Mouse (Mus musculus): ENCODE measurements at regions not wholly inside any gene's neighbourhood (a gene's known extent, or its start where the extent isn't known, plus 50 kb on each side); places are given as distances from the start of the nearest gene placed in this dataset.
"Not testable (repeated sequence)": the region's sequence is repeated elsewhere in the genome, so short reads cannot be mapped to it uniquely, and the experiment has no call there.

- no peak for DNase-seq (ENCODE audit: low spot score in 2 of 2)
Observed at GRCm38 (mm10) chr6:140816359-140816758, 87.3 kb downstream of the Gm11077 start.

- DNase-seq (ENCODE audit: low spot score in 2 of 2), result no peak
Observed at GRCm38 (mm10) chr6:140816831-140817230, 87.7 kb downstream of the Gm11077 start.

GRCm38 (mm10) chr6:140819451-140819878 is 90.4 kb downstream of the Gm11077 start:
- no peak for DNase-seq (ENCODE audit: low spot score in 2 of 2)

- DNase-seq (ENCODE audit: low spot score in 2 of 2), result no peak
Observed at GRCm38 (mm10) chr6:140826522-140826921, 97.4 kb downstream of the Gm11077 start.

- no peak for DNase-seq (ENCODE audit: low spot score in 2 of 2)
Observed at GRCm38 (mm10) chr6:140827651-140828050, 98.6 kb downstream of the Gm11077 start.

- DNase-seq (ENCODE audit: low spot score in 2 of 2), result no peak
Observed at GRCm38 (mm10) chr6:140843292-140843991, 114.4 kb downstream of the Gm11077 start.

- no peak for DNase-seq (ENCODE audit: low spot score in 2 of 2)
Observed at GRCm38 (mm10) chr6:140847165-140847564, 118.1 kb downstream of the Gm11077 start.

GRCm38 (mm10) chr6:140852420-140852819 is 123.3 kb downstream of the Gm11077 start:
- DNase-seq (ENCODE audit: low spot score in 2 of 2), result peak; percentile 17 to 43

GRCm38 (mm10) chr6:140853508-140853907 is 124.4 kb downstream of the Gm11077 start:
- peak; percentile 61 for DNase-seq (ENCODE audit: low spot score in 2 of 2)

- DNase-seq (ENCODE audit: low spot score in 2 of 2), result no peak
Observed at GRCm38 (mm10) chr6:140854691-140855090, 125.6 kb downstream of the Gm11077 start.

GRCm38 (mm10) chr6:140856468-140857117 is 127.5 kb downstream of the Gm11077 start:
- DNase-seq (ENCODE audit: low spot score in 2 of 2), result no peak

- DNase-seq (ENCODE audit: low spot score in 2 of 2), result peak; percentile 60 to 62
Observed at GRCm38 (mm10) chr6:140857118-140857746, 128.1 kb downstream of the Gm11077 start.

- DNase-seq (ENCODE audit: low spot score in 2 of 2), result not testable (repeated sequence)
Observed at GRCm38 (mm10) chr6:140869523-140869922, 140.4 kb downstream of the Gm11077 start.

GRCm38 (mm10) chr6:140874831-140875230 is 145.7 kb downstream of the Gm11077 start:
- DNase-seq (ENCODE audit: low spot score in 2 of 2), result no peak

- DNase-seq (ENCODE audit: low spot score in 2 of 2), result no peak
Observed at GRCm38 (mm10) chr6:140883651-140884050, 154.6 kb downstream of the Gm11077 start.

GRCm38 (mm10) chr6:140888610-140889009 is 159.5 kb downstream of the Gm11077 start:
- DNase-seq (ENCODE audit: low spot score in 2 of 2), result no peak

- DNase-seq (ENCODE audit: low spot score in 2 of 2), result no peak
Observed at GRCm38 (mm10) chr6:140890060-140890459, 161.0 kb downstream of the Gm11077 start.

GRCm38 (mm10) chr6:140890591-140890990 is 161.5 kb downstream of the Gm11077 start:
- no peak for DNase-seq (ENCODE audit: low spot score in 2 of 2)

- DNase-seq (ENCODE audit: low spot score in 2 of 2), result no peak
Observed at GRCm38 (mm10) chr6:140894467-140894866, 165.4 kb downstream of the Gm11077 start.

- no peak for DNase-seq (ENCODE audit: low spot score in 2 of 2)
Observed at GRCm38 (mm10) chr6:140895441-140895840, 166.4 kb downstream of the Gm11077 start.

GRCm38 (mm10) chr6:140897111-140897510 is 168.0 kb downstream of the Gm11077 start:
- no peak for DNase-seq (ENCODE audit: low spot score in 2 of 2)

GRCm38 (mm10) chr6:140924319-140924981 is 195.4 kb downstream of the Gm11077 start:
- DNase-seq (ENCODE audit: low spot score in 2 of 2), result peak; percentile 64 to 67
